Comparison of ENCODE assay signal across 8 mouse cellular contexts in the genomic region with DNA sequence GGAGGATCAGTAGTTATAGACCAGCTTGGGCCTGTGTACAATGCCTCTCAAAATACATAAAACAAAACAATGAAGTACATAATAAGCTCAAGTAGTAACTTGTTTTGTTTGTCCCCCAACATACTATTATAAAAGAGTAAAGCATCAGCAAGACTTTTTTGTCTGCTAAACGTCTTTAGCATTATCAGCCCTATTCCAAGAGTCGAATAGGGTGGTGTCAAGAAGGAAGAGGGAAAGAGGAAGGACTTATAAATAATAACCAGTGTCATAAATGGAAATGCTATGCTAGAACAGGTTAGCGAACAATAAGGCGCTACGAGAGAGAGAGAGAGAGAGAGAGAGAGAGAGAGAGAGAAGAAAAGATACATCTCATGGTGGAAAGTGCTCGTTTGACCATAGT. TPM values are rescaled to one million over a fixed set of nuclear protein-coding genes. Genes with fewer than 3 reads are reported as not detected.
DNase-seq lines count a peak whose midpoint lies in the region; ATAC-seq and TF ChIP-seq lines count a peak whose summit lies in the region.

No protein-coding gene starts in this region.

- H3K27ac ChIP-seq in embryonic facial prominence, embryonic 14.5 days (replicated peaks; ENCODE audit: low read depth, low read length), result peak overlapping the region; percentile 88
- peak overlapping the region; percentile 84 for H3K27ac ChIP-seq in intestine, postnatal 0 days (ENCODE audit: low read depth, low read length)
- H3K27ac ChIP-seq in neural tube, embryonic 14.5 days (ENCODE audit: low read depth, low read length), result peak overlapping the region; percentile 95

- H3K36me3 ChIP-seq in embryonic facial prominence, embryonic 14.5 days (ENCODE audit: control insufficient read depth, insufficient read depth, low read length), result peaks cover 35% of the 10 kb centered on the region
- peaks cover 24% of the 10 kb centered on the region for H3K36me3 ChIP-seq in intestine, postnatal 0 days (ENCODE audit: control insufficient read depth, insufficient read depth)
- peaks cover 27% of the 10 kb centered on the region for H3K36me3 ChIP-seq in neural tube, embryonic 14.5 days (ENCODE audit: control insufficient read depth, insufficient read depth, low read length)

- no peak for TF ChIP-seq POLR2A in lung, adult 2 months (IDR thresholded peaks at IDR 0.05; ENCODE audit: borderline replicate concordance, extremely low read depth, low read depth, low read length)

- WGBS in lung, adult 2 months, result 1% methylated on average over 6 of the region's 6 CpGs
- 5% methylated on average over 6 of the region's 6 CpGs for WGBS in embryonic facial prominence, embryonic 14.5 days
- WGBS in intestine, postnatal 0 days, result 0% methylated on average over 6 of the region's 6 CpGs
- 6% methylated on average over 6 of the region's 6 CpGs for WGBS in neural tube, embryonic 14.5 days

- H3K9ac ChIP-seq in embryonic facial prominence, embryonic 14.5 days (ENCODE audit: low read depth, low read length), result peak overlapping the region; percentile 88
- H3K9ac ChIP-seq in intestine, postnatal 0 days (ENCODE audit: low read depth, low read length), result peak overlapping the region; percentile 87
- H3K9ac ChIP-seq in neural tube, embryonic 14.5 days (replicated peaks; ENCODE audit: low read depth, low read length), result peak overlapping the region; percentile 97

- no peaks in the 10 kb centered on the region for H3K9me3 ChIP-seq in embryonic facial prominence, embryonic 14.5 days (ENCODE audit: control insufficient read depth, low read length)
- H3K9me3 ChIP-seq in intestine, postnatal 0 days (ENCODE audit: control insufficient read depth), result no peaks in the 10 kb centered on the region
- no peaks in the 10 kb centered on the region for H3K9me3 ChIP-seq in neural tube, embryonic 14.5 days (ENCODE audit: control insufficient read depth, low read length)

- no peak for ATAC-seq in embryonic facial prominence, embryonic 14.5 days (ENCODE audit: low read depth)
- ATAC-seq in intestine, postnatal 0 days, result no peak
- no peak for ATAC-seq in neural tube, embryonic 14.5 days (ENCODE audit: low read depth)

- no peak for TF ChIP-seq CTCF in lung, adult 2 months (IDR thresholded peaks at IDR 0.05; ENCODE audit: insufficient read depth, low read length)
- no peak for TF ChIP-seq CTCF in intestine, postnatal 0 days (IDR thresholded peaks at IDR 0.05; ENCODE audit: low read depth)

- no peaks in the 10 kb centered on the region for H3K27me3 ChIP-seq in embryonic facial prominence, embryonic 14.5 days (replicated peaks; ENCODE audit: control insufficient read depth, insufficient read depth, low read length)
- H3K27me3 ChIP-seq in intestine, postnatal 0 days (replicated peaks; ENCODE audit: control insufficient read depth, insufficient read depth, low read length), result no peaks in the 10 kb centered on the region
- H3K27me3 ChIP-seq in neural tube, embryonic 14.5 days (ENCODE audit: control insufficient read depth, insufficient read depth, low read length), result no peaks in the 10 kb centered on the region

- peak overlapping the region; percentile 86 for H3K4me3 ChIP-seq in lung, adult 2 months (replicated peaks; ENCODE audit: extremely low read depth, low read depth, low read length)
- peak overlapping the region; percentile 80 for H3K4me3 ChIP-seq in embryonic facial prominence, embryonic 14.5 days (ENCODE audit: low read depth, low read length)
- peak overlapping the region; percentile 87 for H3K4me3 ChIP-seq in intestine, postnatal 0 days (ENCODE audit: low read depth, low read length)
- H3K4me3 ChIP-seq in neural tube, embryonic 14.5 days (ENCODE audit: low read depth, low read length), result peak overlapping the region; percentile 96

- H3K4me1 ChIP-seq in lung, adult 2 months (ENCODE audit: control insufficient read depth, insufficient read depth, low read length), result peaks cover 13% of the 10 kb centered on the region
- peaks cover 34% of the 10 kb centered on the region for H3K4me1 ChIP-seq in embryonic facial prominence, embryonic 14.5 days (ENCODE audit: control insufficient read depth, insufficient read depth, low read length)
- 0 out of 2 replicates have a peak, but pooled peaks cover 12% of the 10 kb centered on the region for H3K4me1 ChIP-seq in intestine, postnatal 0 days (replicated peaks; ENCODE audit: control insufficient read depth, insufficient read depth, low read length)
- H3K4me1 ChIP-seq in neural tube, embryonic 14.5 days (ENCODE audit: control insufficient read depth, insufficient read depth, low read length), result peaks cover 34% of the 10 kb centered on the region

- peak overlapping the region; percentile 72 for H3K4me2 ChIP-seq in embryonic facial prominence, embryonic 14.5 days (ENCODE audit: low read depth, low read length)
- peak overlapping the region; percentile 73 for H3K4me2 ChIP-seq in intestine, postnatal 0 days (replicated peaks; ENCODE audit: low read depth)
- peak overlapping the region; percentile 76 for H3K4me2 ChIP-seq in neural tube, embryonic 14.5 days (ENCODE audit: low read depth, low read length)

- no peak for DNase-seq in lung, adult 2 months
- no peak for DNase-seq in lung, postnatal 10 days
- DNase-seq in embryonic facial prominence, embryonic 14.5 days (ENCODE audit: low spot score), result no peak
- no peak for DNase-seq in cerebellum, postnatal 36 days
- no peak for DNase-seq in frontal cortex, postnatal 10 days (ENCODE audit: low spot score in 2 of 2)
- DNase-seq in ovary, postnatal 14 days (ENCODE audit: low spot score), result no peak

RNA-seq across cellular contexts. Expression of a gene that starts 0.8 kb away (rescaled TPM):
- polyA plus RNA-seq in lung, adult 2 months (2012; rRNA removed), result 463 and 672 TPM in 2 replicates
- 906 and 942 TPM in 2 replicates for polyA plus RNA-seq in embryonic facial prominence, embryonic 14.5 days (2014; fragmentation: Nextera tagmentation; extraction: Ambion mirVana)
- 456 and 457 TPM in 2 replicates for polyA plus RNA-seq in intestine, postnatal 0 days (2015; fragmentation: Nextera tagmentation; extraction: Ambion mirVana)
- 402 and 471 TPM in 2 replicates for polyA plus RNA-seq in neural tube, embryonic 14.5 days (2014; fragmentation: Nextera tagmentation; extraction: Ambion mirVana)

RNA-seq across cellular contexts. Expression of a gene that starts 15.9 kb away (rescaled TPM):
- 16.7 and 20.3 TPM in 2 replicates for polyA plus RNA-seq in lung, adult 2 months (2012; rRNA removed)
- 87.2 and 92.3 TPM in 2 replicates for polyA plus RNA-seq in embryonic facial prominence, embryonic 14.5 days (2014; fragmentation: Nextera tagmentation; extraction: Ambion mirVana)
- 31.3 and 34.6 TPM in 2 replicates for polyA plus RNA-seq in intestine, postnatal 0 days (2015; fragmentation: Nextera tagmentation; extraction: Ambion mirVana)
- 119 and 132 TPM in 2 replicates for polyA plus RNA-seq in neural tube, embryonic 14.5 days (2014; fragmentation: Nextera tagmentation; extraction: Ambion mirVana)

RNA-seq across cellular contexts. Expression of a gene that starts 28.8 kb away (rescaled TPM):
- 18.8 and 24.4 TPM in 2 replicates for polyA plus RNA-seq in lung, adult 2 months (2012; rRNA removed)
- 39.1 and 40.8 TPM in 2 replicates for polyA plus RNA-seq in embryonic facial prominence, embryonic 14.5 days (2014; fragmentation: Nextera tagmentation; extraction: Ambion mirVana)
- polyA plus RNA-seq in intestine, postnatal 0 days (2015; fragmentation: Nextera tagmentation; extraction: Ambion mirVana), result 19.1 and 19.6 TPM in 2 replicates
- 26.0 and 29.1 TPM in 2 replicates for polyA plus RNA-seq in neural tube, embryonic 14.5 days (2014; fragmentation: Nextera tagmentation; extraction: Ambion mirVana)

RNA-seq across cellular contexts. Expression of a gene that starts 55.2 kb away (rescaled TPM):
- polyA plus RNA-seq in lung, adult 2 months (2012; rRNA removed), result 46.0 and 59.3 TPM in 2 replicates
- polyA plus RNA-seq in embryonic facial prominence, embryonic 14.5 days (2014; fragmentation: Nextera tagmentation; extraction: Ambion mirVana), result 64.1 and 75.1 TPM in 2 replicates
- 36.8 and 39.7 TPM in 2 replicates for polyA plus RNA-seq in intestine, postnatal 0 days (2015; fragmentation: Nextera tagmentation; extraction: Ambion mirVana)
- polyA plus RNA-seq in neural tube, embryonic 14.5 days (2014; fragmentation: Nextera tagmentation; extraction: Ambion mirVana), result 69.3 and 79.3 TPM in 2 replicates
